8 mouse cellular contexts compared by ENCODE assay signal in the genomic region with DNA sequence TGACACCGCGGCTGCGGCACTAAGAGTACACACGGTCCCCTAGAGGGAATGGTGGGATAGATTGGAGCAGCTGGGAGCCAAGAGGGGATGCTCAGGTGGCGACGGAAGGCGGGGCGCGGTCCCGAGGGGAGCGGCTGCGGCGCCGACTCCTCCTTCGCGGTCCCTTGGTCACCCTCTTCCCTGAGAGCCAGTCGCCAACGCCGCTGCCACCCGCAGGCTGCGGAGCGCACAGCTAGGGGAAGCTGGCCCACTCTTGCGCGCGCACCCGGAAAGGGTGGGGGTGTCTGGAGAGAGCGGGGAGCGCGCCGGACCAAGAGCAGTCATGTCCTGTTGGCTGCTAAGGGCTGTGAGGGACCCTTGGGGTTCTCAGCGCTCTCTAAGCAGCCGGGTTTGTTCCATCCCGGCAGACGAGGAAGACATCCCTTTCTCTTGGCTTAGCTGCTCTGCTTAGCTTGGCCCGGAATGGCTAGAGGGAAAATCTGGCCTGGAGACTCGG. TPM values are rescaled to one million over a fixed set of nuclear protein-coding genes. Genes with fewer than 3 reads are reported as not detected.
DNase-seq lines count a peak whose midpoint lies in the region; ATAC-seq lines count a peak whose summit lies in the region.

No protein-coding gene starts in this region.

- H3K9me3 ChIP-seq in intestine, embryonic 15.5 days = no peaks in the 10 kb centered on the region
- H3K9me3 ChIP-seq in midbrain, embryonic 10.5 days (replicated peaks) = no peaks in the 10 kb centered on the region

- H3K36me3 ChIP-seq in intestine, embryonic 15.5 days = no peaks in the 10 kb centered on the region
- H3K36me3 ChIP-seq in midbrain, embryonic 10.5 days = no peaks in the 10 kb centered on the region

- peak; percentile 78 for DNase-seq in adrenal gland, postnatal 25 days
- DNase-seq in embryo, embryonic 9.5 days (ENCODE audit: extremely low spot score) = peak; percentile 85
- DNase-seq in gastrocnemius, postnatal 4 days (ENCODE audit: low spot score in 2 of 2) = peak; percentile 82 to 90
- peak; percentile 83 to 86 for DNase-seq in left cerebral cortex, postnatal 25 days (ENCODE audit: low spot score in 2 of 2)
- peak; percentile 87 for DNase-seq in midbrain, embryonic 10.5 days (ENCODE audit: low spot score)
- DNase-seq in skeletal muscle tissue, adult 2 months (ENCODE audit: low read depth, low spot score) = peak; percentile 76

- peak overlapping the region; percentile 28; the same call in 1 of the 2 replicates for H3K27ac ChIP-seq in intestine, embryonic 15.5 days
- H3K27ac ChIP-seq in midbrain, embryonic 10.5 days (replicated peaks) = peak overlapping the region; percentile 84

- intact Hi-C loops in left cerebral cortex, postnatal 25 days (cut with DNase I) = loop anchor here (1.0 to 10.0 kb wide), 5 partner anchors 38 to 443 kb away; no protein-coding TSS in a partner anchor

- H3K4me1 ChIP-seq in intestine, embryonic 15.5 days (replicated peaks) = peaks cover 12% of the 10 kb centered on the region
- peaks cover 22% of the 10 kb centered on the region for H3K4me1 ChIP-seq in midbrain, embryonic 10.5 days

- WGBS in intestine, embryonic 15.5 days = 0% methylated on average over 33 of the region's 36 CpGs
- WGBS in midbrain, embryonic 10.5 days = under 1% methylated on average over 36 of the region's 36 CpGs

- H3K4me3 ChIP-seq in intestine, embryonic 15.5 days (replicated peaks) = peak overlapping the region; percentile 52
- peak overlapping the region; percentile 66 for H3K4me3 ChIP-seq in midbrain, embryonic 10.5 days

- peak overlapping the region; percentile 96 for H3K4me2 ChIP-seq in intestine, embryonic 15.5 days (replicated peaks)

- H3K9ac ChIP-seq in intestine, embryonic 15.5 days = peak overlapping the region; percentile 46

- ATAC-seq in intestine, embryonic 15.5 days = peak; percentile 89
- ATAC-seq in erythroblast, adult 5-6 weeks (replicated peaks; ENCODE audit: low FRiP score, poor library complexity, severe bottlenecking) = no peak

- peaks cover 29% of the 10 kb centered on the region for H3K27me3 ChIP-seq in intestine, embryonic 15.5 days (replicated peaks)
- peaks cover 45% of the 10 kb centered on the region for H3K27me3 ChIP-seq in midbrain, embryonic 10.5 days (ENCODE audit: low read depth, poor library complexity, severe bottlenecking)

RNA-seq across cellular contexts. Expression of gene Galnt17, which starts 0.6 kb away (rescaled TPM):
- total RNA-seq in adrenal gland, postnatal 25 days (2021) = 3.7 and 4.1 TPM in 2 replicates
- 10 to 100 TPM; 28.2 to 31.5 TPM for total RNA-seq in gastrocnemius, postnatal 4 days (2021)
- polyA plus RNA-seq in intestine, embryonic 15.5 days (2015; fragmentation: Nextera tagmentation; extraction: Ambion mirVana) = 0.68 and 0.93 TPM in 2 replicates
- 10 to 100 TPM; 36.0 to 36.2 TPM for total RNA-seq in left cerebral cortex, postnatal 25 days (2021)
- polyA plus RNA-seq in midbrain, embryonic 10.5 days (2016; fragmentation: Nextera tagmentation; extraction: Ambion mirVana) = 1.2 and 1.3 TPM in 2 replicates
- total RNA-seq in erythroblast, adult 5-6 weeks (2015; ENCODE audit: low replicate concordance) = not detected in 2 replicates
- 0.14 TPM in 1 of 2 replicates, not detected in the other for total RNA-seq in erythroblast, adult 5-6 weeks (2017; ENCODE audit: low replicate concordance)
